Mouse (Mus musculus): ENCODE data around the gene Ctso. TPM values are rescaled to one million over a fixed set of nuclear protein-coding genes. Genes with fewer than 3 reads are reported as not detected.

Ctso gene
- polyA plus RNA-seq, 1 experiment from 2014 or later, result 25.7 TPM

DNA sequence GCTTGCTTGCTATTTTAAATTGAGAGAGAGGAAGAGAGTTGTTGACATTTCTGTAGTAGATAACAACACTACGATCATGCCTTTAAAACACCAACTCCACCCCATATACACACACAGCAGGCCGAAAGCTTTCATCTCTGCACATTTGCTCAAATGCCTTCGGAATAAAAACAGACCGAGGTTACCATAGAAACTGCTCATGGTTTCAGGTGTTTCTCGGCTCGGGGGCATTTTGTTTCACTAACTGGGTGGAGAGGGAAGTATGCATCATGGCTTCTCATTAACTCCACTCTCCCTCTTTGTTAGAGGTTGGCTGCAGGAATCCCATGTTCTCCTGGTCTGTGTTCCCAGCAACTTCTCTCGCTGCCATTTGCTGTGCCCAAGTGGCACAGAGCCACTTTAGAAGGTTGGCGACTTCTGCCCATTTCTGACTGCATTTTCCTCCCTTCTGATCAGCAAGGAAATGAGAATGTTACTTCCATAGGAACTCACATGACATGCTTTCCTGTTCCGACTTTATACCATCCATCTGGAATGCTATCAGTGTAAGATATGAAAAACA is 5.6 kb upstream of the Ctso start:
- DNase-seq (ENCODE audit: low spot score) (no peak), ATAC-seq (replicated peaks; ENCODE audit: low FRiP score, low read depth) (no peak)
- WGBS, result 46% methylated on average over 9 of the region's 9 CpGs
- H3K27ac ChIP-seq, result no peak overlapping the region
- no peak overlapping the region for H3K4me3 ChIP-seq (replicated peaks; ENCODE audit: low read depth, low read length)
- no peaks in the 10 kb centered on the region for H3K27me3 ChIP-seq (ENCODE audit: insufficient read depth, low read length)
- no peak overlapping the region for H3K9ac ChIP-seq (ENCODE audit: low read depth, low read length)
- no peaks in the 10 kb centered on the region for H3K4me1 ChIP-seq (replicated peaks; ENCODE audit: insufficient read depth, low read length)
- no peak for TF ChIP-seq CTCF (IDR thresholded peaks at IDR 0.05; ENCODE audit: low read depth)
- H3K9me3 ChIP-seq (replicated peaks; ENCODE audit: low read length), result no peaks in the 10 kb centered on the region
- no peak overlapping the region for H3K4me2 ChIP-seq (ENCODE audit: low read length)
- H3K36me3 ChIP-seq (ENCODE audit: insufficient read depth, low read length), result no peaks in the 10 kb centered on the region

- no peaks in the 10 kb centered on the region for H3K27me3 ChIP-seq (ENCODE audit: insufficient read depth, low read length)
- no peaks in the 10 kb centered on the region for H3K4me1 ChIP-seq (replicated peaks; ENCODE audit: insufficient read depth, low read length)
- H3K4me2 ChIP-seq (ENCODE audit: low read length), result no peak overlapping the region
- no peak overlapping the region for H3K9ac ChIP-seq (ENCODE audit: low read depth, low read length)
- WGBS, result 94% methylated on average over 1 of the region's 1 CpGs
- ATAC-seq (replicated peaks; ENCODE audit: low FRiP score, low read depth) (no peak), DNase-seq (ENCODE audit: low spot score) (no peak)
- no peak overlapping the region for H3K27ac ChIP-seq
- H3K9me3 ChIP-seq (replicated peaks; ENCODE audit: low read length), result no peaks in the 10 kb centered on the region
- no peak overlapping the region for H3K4me3 ChIP-seq (replicated peaks; ENCODE audit: low read depth, low read length)
- no peaks in the 10 kb centered on the region for H3K36me3 ChIP-seq (ENCODE audit: insufficient read depth, low read length)
- TF ChIP-seq CTCF (IDR thresholded peaks at IDR 0.05; ENCODE audit: low read depth), result no peak
These were observed 3.3 kb upstream of the Ctso start for GRCm38 (mm10) chr3:81929073-81929472.

GRCm38 (mm10) chr3:81931695-81932094 is 706 bp upstream of the Ctso start:
- H3K36me3 ChIP-seq (ENCODE audit: insufficient read depth, low read length), result no peaks in the 10 kb centered on the region
- no peak for TF ChIP-seq CTCF (IDR thresholded peaks at IDR 0.05; ENCODE audit: low read depth)
- H3K9ac ChIP-seq (ENCODE audit: low read depth, low read length), result no peak overlapping the region
- no peak overlapping the region for H3K4me3 ChIP-seq (replicated peaks; ENCODE audit: low read depth, low read length)
- 68% methylated on average over 3 of the region's 3 CpGs for WGBS
- no peaks in the 10 kb centered on the region for H3K27me3 ChIP-seq (ENCODE audit: insufficient read depth, low read length)
- DNase-seq (ENCODE audit: low spot score) (no peak), ATAC-seq (replicated peaks; ENCODE audit: low FRiP score, low read depth) (no peak)
- no peaks in the 10 kb centered on the region for H3K9me3 ChIP-seq (replicated peaks; ENCODE audit: low read length)
- H3K4me1 ChIP-seq (replicated peaks; ENCODE audit: insufficient read depth, low read length), result no peaks in the 10 kb centered on the region
- no peak overlapping the region for H3K4me2 ChIP-seq (ENCODE audit: low read length)
- H3K27ac ChIP-seq, result no peak overlapping the region

GRCm38 (mm10) chr3:81933348-81933747 is 947 bp downstream of the Ctso start:
- WGBS, result 81% methylated on average over 4 of the region's 4 CpGs
- Histone ChIP-seq H3K9me3 (replicated peaks; ENCODE audit: low read length) (no peaks in the 10 kb centered on the region), H3K4me3 (replicated peaks; ENCODE audit: low read depth, low read length) (no peak overlapping the region), H3K4me2 (ENCODE audit: low read length) (no peak overlapping the region), H3K4me1 (replicated peaks; ENCODE audit: insufficient read depth, low read length) (no peaks in the 10 kb centered on the region), H3K9ac (ENCODE audit: low read depth, low read length) (no peak overlapping the region), H3K27ac (no peak overlapping the region), H3K27me3 (ENCODE audit: insufficient read depth, low read length) (no peaks in the 10 kb centered on the region), H3K36me3 (ENCODE audit: insufficient read depth, low read length) (no peaks in the 10 kb centered on the region)
- DNase-seq (ENCODE audit: low spot score), result no peak
- no peak for TF ChIP-seq CTCF (IDR thresholded peaks at IDR 0.05; ENCODE audit: low read depth)
- no peak for ATAC-seq (replicated peaks; ENCODE audit: low FRiP score, low read depth)

GRCm38 (mm10) chr3:81938924-81939323 is 6.5 kb downstream of the Ctso start:
- TF ChIP-seq CTCF (IDR thresholded peaks at IDR 0.05; ENCODE audit: low read depth), result no peak
- no peaks in the 10 kb centered on the region for H3K27me3 ChIP-seq (ENCODE audit: insufficient read depth, low read length)
- WGBS, result 66% methylated on average over 3 of the region's 3 CpGs
- H3K4me3 ChIP-seq (replicated peaks; ENCODE audit: low read depth, low read length), result no peak overlapping the region
- H3K4me2 ChIP-seq (ENCODE audit: low read length), result no peak overlapping the region
- no peaks in the 10 kb centered on the region for H3K9me3 ChIP-seq (replicated peaks; ENCODE audit: low read length)
- no peak overlapping the region for H3K27ac ChIP-seq
- H3K4me1 ChIP-seq (replicated peaks; ENCODE audit: insufficient read depth, low read length), result no peaks in the 10 kb centered on the region
- DNase-seq (ENCODE audit: low spot score) (no peak), ATAC-seq (replicated peaks; ENCODE audit: low FRiP score, low read depth) (no peak)
- no peaks in the 10 kb centered on the region for H3K36me3 ChIP-seq (ENCODE audit: insufficient read depth, low read length)
- H3K9ac ChIP-seq (ENCODE audit: low read depth, low read length), result no peak overlapping the region

DNA sequence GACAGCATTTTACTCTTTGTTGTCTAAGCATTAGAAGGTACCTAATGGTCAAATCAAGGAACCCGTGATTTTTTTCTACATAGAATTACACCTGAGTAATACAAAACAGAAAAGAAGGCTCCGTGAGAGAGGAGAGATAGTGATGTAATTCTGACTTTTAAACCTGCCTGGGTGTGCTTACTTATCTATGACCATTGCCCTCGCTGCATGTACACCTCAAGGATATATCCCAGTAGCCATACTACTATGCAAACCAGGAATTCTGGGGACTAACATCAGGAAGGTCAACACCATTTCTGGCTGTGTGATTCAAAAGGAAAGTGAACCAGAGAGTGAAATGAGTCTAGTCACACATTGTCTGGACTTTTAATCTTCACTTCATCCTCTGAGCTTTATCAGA is 9.9 kb downstream of the Ctso start:
- no peak for DNase-seq (ENCODE audit: low spot score)
- no peak overlapping the region for H3K4me2 ChIP-seq (ENCODE audit: low read length)

DNA sequence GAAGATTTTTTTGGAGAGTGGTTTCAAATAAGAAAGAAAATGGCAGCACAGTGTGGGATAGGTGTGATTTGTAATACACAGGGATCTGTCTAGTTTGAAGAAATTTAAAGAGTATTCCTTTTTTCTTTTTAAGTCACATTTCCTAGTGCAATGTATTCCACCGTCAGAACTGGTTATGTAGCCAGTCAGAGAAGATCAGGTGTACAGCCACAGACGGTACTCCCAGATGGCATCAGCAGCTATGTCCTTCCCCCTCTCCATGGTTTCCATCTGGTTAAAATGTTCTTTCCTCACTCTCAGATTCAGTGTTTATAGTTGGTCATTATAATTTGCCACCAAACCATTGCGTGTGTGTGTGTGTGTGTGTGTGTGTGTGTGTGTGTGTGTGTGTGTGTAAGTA is 10.7 kb downstream of the Ctso start:
- Histone ChIP-seq H3K4me2 (ENCODE audit: low read length) (no peak overlapping the region), H3K9ac (ENCODE audit: low read depth, low read length) (no peak overlapping the region), H3K27me3 (ENCODE audit: insufficient read depth, low read length) (no peaks in the 10 kb centered on the region), H3K27ac (no peak overlapping the region), H3K4me1 (replicated peaks; ENCODE audit: insufficient read depth, low read length) (no peaks in the 10 kb centered on the region), H3K9me3 (replicated peaks; ENCODE audit: low read length) (no peaks in the 10 kb centered on the region), H3K36me3 (ENCODE audit: insufficient read depth, low read length) (no peaks in the 10 kb centered on the region), H3K4me3 (replicated peaks; ENCODE audit: low read depth, low read length) (no peak overlapping the region)
- WGBS, result 93% methylated on average over 3 of the region's 3 CpGs
- no peak for TF ChIP-seq CTCF (IDR thresholded peaks at IDR 0.05; ENCODE audit: low read depth)
- ATAC-seq (replicated peaks; ENCODE audit: low FRiP score, low read depth), result no peak
- DNase-seq (ENCODE audit: low spot score), result no peak

More for the DNA sequence above, 9.9 kb downstream of the Ctso start:
- TF ChIP-seq CTCF (IDR thresholded peaks at IDR 0.05; ENCODE audit: low read depth), result no peak
- H3K27ac ChIP-seq, result no peak overlapping the region
- ATAC-seq (replicated peaks; ENCODE audit: low FRiP score, low read depth), result no peak
- no peaks in the 10 kb centered on the region for H3K4me1 ChIP-seq (replicated peaks; ENCODE audit: insufficient read depth, low read length)
- WGBS, result 91% methylated on average over 3 of the region's 3 CpGs
- H3K36me3 ChIP-seq (ENCODE audit: insufficient read depth, low read length), result no peaks in the 10 kb centered on the region
- no peak overlapping the region for H3K9ac ChIP-seq (ENCODE audit: low read depth, low read length)
- H3K27me3 ChIP-seq (ENCODE audit: insufficient read depth, low read length), result no peaks in the 10 kb centered on the region
- no peaks in the 10 kb centered on the region for H3K9me3 ChIP-seq (replicated peaks; ENCODE audit: low read length)
- no peak overlapping the region for H3K4me3 ChIP-seq (replicated peaks; ENCODE audit: low read depth, low read length)
